Mouse (Mus musculus) olfactory bulb, adult 2 months (tissue): ENCODE results near the gene Alcam.

Experiments used
- CTCF ChIP-seq: fragments of 200-500 bp; IDR thresholded peaks from 2 replicates; pipeline ENCODE4 v1.5.1; 2012; ENCODE audit warnings: low read depth, mild to moderate bottlenecking, low read length, moderate library complexity; ENCODE audit not compliant: insufficient read depth
- POLR2A ChIP-seq: fragments of 200-500 bp; IDR thresholded peaks from 2 replicates; pipeline ENCODE4 v1.6.1; 2012; ENCODE audit warnings: mild to moderate bottlenecking, low read depth, low read length, moderate library complexity; ENCODE audit not compliant: insufficient read depth

DNA sequence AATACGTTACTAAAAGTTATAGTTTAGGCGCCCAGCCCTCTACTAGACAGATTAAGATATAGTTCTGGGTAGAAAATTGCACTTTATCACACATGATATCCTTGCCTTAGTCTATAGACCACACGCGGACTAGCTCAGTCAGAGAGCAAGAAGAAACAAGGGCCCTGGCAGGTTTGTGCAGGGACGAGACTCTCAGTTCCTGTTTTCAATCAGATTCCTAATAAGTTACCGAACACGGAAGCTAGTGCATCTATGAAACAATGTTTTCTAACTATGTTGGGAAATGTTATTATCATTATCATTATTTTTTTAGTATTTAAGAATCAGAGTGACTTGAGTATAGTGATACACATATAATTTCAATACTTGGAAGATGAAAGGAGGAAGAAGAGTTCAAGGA, 152.1 kb downstream of the Alcam start:
- TF ChIP-seq POLR2A (no peak), CTCF (no peak)
